Mouse (Mus musculus) hindbrain, embryonic 13.5 days (tissue): ENCODE data around the gene Lef1. TPM values are rescaled to one million over a fixed set of nuclear protein-coding genes. Genes with fewer than 3 reads are reported as not detected.

Experiments
- ATAC-seq: fragments of 200-750 bp; cut with Nextera tagmentation; 2 replicates; pipeline ENCODE4 v1.8.0; 2017; ENCODE audit warnings: moderate TSS enrichment; ENCODE audit not compliant: low FRiP score
- H3K27ac ChIP-seq: fragments of 300-500 bp; sonication (generic); 2 replicates; pipeline ENCODE4 v1.5.1; 2015; ENCODE audit warnings: inconsistent platforms, mild to moderate bottlenecking, moderate library complexity
- H3K27me3 ChIP-seq: fragments of 300-500 bp; sonication (generic); 2 replicates; pipeline ENCODE4 v1.6.1; 2015; ENCODE audit warnings: mild to moderate bottlenecking, inconsistent platforms
- H3K36me3 ChIP-seq: fragments of 300-500 bp; sonication (generic); 2 replicates; pipeline ENCODE4 v1.6.1; 2015; ENCODE audit warnings: mild to moderate bottlenecking, inconsistent platforms
- H3K4me1 ChIP-seq: fragments of 300-500 bp; sonication (generic); replicated peaks from 2 replicates; pipeline ENCODE4 v1.6.1; 2015; ENCODE audit warnings: inconsistent platforms
- H3K4me2 ChIP-seq: fragments of 300-500 bp; sonication (generic); 2 replicates; pipeline ENCODE4 v1.6.1; 2015; ENCODE audit warnings: inconsistent platforms, mild to moderate bottlenecking, moderate library complexity
- H3K4me3 ChIP-seq: fragments of 300-500 bp; sonication (generic); 2 replicates; pipeline ENCODE4 v1.5.1; 2015; ENCODE audit warnings: mild to moderate bottlenecking, inconsistent platforms
- H3K9ac ChIP-seq: fragments of 300-500 bp; sonication (generic); 2 replicates; pipeline ENCODE4 v1.6.1; 2015; ENCODE audit warnings: mild to moderate bottlenecking, inconsistent platforms
- H3K9me3 ChIP-seq: fragments of 300-500 bp; sonication (generic); 2 replicates; pipeline ENCODE4 v1.6.1; 2016; ENCODE audit warnings: inconsistent platforms
- WGBS: fragments of 180-500 bp; shearing (Covaris S2); methylation state at CpG from one replicate; pipeline ENCODE4 v1.1.7; 2015; 5-methylcytosine and 5-hydroxymethylcytosine counted together
- polyA plus RNA-seq: library from polyadenylated mRNA; unstranded; fragments of >200 nt; fragmentation: Nextera tagmentation; extraction: Ambion mirVana; gene quantifications from 2 replicates; pipeline ENCODE4 v1.2.1, GENCODE M21; 2015

Lef1 gene
- polyA plus RNA-seq, 1 experiment from 2014 or later: 13.5 TPM

DNA sequence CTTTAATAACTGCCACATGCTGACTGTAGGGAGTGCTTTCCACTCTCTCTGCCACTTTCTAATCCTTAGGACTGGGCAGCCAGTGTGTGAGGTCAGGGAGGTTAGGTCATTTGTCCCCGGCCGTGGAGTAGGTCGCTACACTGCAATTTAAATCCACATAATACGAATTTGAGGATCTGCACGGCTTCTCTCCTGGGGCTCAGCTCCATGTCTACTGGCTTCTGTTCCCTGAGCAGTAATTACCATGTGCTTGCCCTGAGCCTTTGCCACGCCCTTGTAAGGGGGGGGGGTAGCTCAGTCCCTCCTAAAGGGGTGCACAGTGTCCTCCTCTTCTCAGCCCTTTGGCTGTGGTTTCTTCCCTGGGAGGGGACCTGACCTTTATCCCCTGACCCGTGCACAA is 92.0 kb downstream of the Lef1 start:
- 36% methylated on average over 7 of the region's 7 CpGs for WGBS
- H3K9me3 ChIP-seq: no peaks in the 10 kb centered on the region
- H3K9ac ChIP-seq: no peak overlapping the region
- H3K27ac ChIP-seq: no peak overlapping the region
- no peak overlapping the region for H3K4me3 ChIP-seq
- H3K36me3 ChIP-seq: no peaks in the 10 kb centered on the region
- ATAC-seq: no peak
- H3K27me3 ChIP-seq: no peaks in the 10 kb centered on the region
- no peak overlapping the region for H3K4me2 ChIP-seq
- no peaks in the 10 kb centered on the region for H3K4me1 ChIP-seq

- WGBS: 78% methylated on average over 5 of the region's 5 CpGs
- no peak overlapping the region for H3K4me2 ChIP-seq
- no peak overlapping the region for H3K27ac ChIP-seq
- H3K36me3 ChIP-seq: no peaks in the 10 kb centered on the region
- no peaks in the 10 kb centered on the region for H3K4me1 ChIP-seq
- H3K9me3 ChIP-seq: no peaks in the 10 kb centered on the region
- H3K27me3 ChIP-seq: no peaks in the 10 kb centered on the region
- ATAC-seq: no peak
- no peak overlapping the region for H3K9ac ChIP-seq
- no peak overlapping the region for H3K4me3 ChIP-seq
These were observed 97.6 kb downstream of the Lef1 start for GRCm38 (mm10) chr3:131207846-131208245.

- Histone ChIP-seq H3K9me3 (no peaks in the 10 kb centered on the region), H3K27ac (no peak overlapping the region), H3K4me1 (no peaks in the 10 kb centered on the region), H3K4me2 (no peak overlapping the region), H3K36me3 (no peaks in the 10 kb centered on the region), H3K27me3 (no peaks in the 10 kb centered on the region), H3K9ac (no peak overlapping the region), H3K4me3 (no peak overlapping the region)
- no peak for ATAC-seq
- WGBS: 57% methylated on average over 13 of the region's 13 CpGs
These were observed 98.1 kb downstream of the Lef1 start for GRCm38 (mm10) chr3:131208265-131208891.

DNA sequence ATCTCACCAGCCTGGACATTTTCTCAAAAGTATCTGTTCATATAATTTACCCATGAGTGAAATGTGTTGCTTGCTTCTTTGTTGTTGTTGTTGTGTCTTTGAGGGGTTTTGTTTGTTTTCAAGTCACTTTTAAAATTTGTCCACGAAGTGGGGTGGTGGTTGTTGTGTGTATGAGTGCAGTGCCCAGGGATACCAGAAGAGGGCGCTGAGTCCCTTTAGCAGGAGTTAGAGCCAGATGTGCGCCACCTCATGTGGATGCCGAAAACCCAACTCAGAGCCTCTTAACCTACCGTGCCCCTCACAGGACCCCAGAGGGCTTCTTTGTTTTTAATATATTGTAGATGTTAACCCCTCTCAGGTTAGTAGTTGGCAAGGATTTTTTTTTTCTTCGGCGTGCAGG is 101.9 kb downstream of the Lef1 start:
- WGBS: 89% methylated on average over 7 of the region's 7 CpGs
- no peak for ATAC-seq

GRCm38 (mm10) chr3:131214060-131214658 is 103.9 kb downstream of the Lef1 start:
- H3K9ac ChIP-seq: no peak overlapping the region

More for the DNA sequence above, 101.9 kb downstream of the Lef1 start:
- Histone ChIP-seq H3K4me1 (no peaks in the 10 kb centered on the region), H3K4me2 (no peak overlapping the region), H3K36me3 (no peaks in the 10 kb centered on the region), H3K27ac (no peak overlapping the region), H3K27me3 (no peaks in the 10 kb centered on the region), H3K4me3 (no peak overlapping the region), H3K9me3 (no peaks in the 10 kb centered on the region), H3K9ac (no peak overlapping the region)

DNA sequence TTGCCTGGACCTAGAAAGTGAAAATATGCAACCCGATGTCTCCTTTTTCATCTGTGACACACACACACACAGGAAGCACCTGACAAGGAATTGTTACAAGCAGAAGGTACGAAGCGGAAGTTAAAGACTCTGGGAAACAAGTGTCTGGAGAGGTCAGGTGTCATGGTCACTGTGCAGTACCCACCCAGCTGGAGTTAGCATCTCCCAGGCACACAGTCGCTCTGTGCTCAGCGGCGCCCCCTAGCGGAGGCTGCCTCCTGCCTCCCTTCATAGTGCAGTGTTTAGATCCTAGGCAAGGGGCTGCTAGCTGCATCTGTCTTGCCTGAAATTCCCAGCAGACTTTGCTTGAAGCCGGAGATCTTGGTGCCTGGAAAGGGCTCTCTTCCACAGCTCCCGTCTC is 104.6 kb downstream of the Lef1 start:
- Histone ChIP-seq H3K27ac (no peak overlapping the region), H3K36me3 (no peaks in the 10 kb centered on the region), H3K27me3 (no peaks in the 10 kb centered on the region), H3K4me2 (no peak overlapping the region), H3K9ac (no peak overlapping the region), H3K9me3 (no peaks in the 10 kb centered on the region), H3K4me1 (no peaks in the 10 kb centered on the region), H3K4me3 (no peak overlapping the region)
- ATAC-seq: no peak
- 70% methylated on average over 9 of the region's 9 CpGs for WGBS

More at GRCm38 (mm10) chr3:131214060-131214658, 103.9 kb downstream of the Lef1 start:
- no peaks in the 10 kb centered on the region for H3K9me3 ChIP-seq
- no peaks in the 10 kb centered on the region for H3K4me1 ChIP-seq
- H3K4me3 ChIP-seq: no peak overlapping the region
- no peak for ATAC-seq
- no peaks in the 10 kb centered on the region for H3K36me3 ChIP-seq
- H3K27me3 ChIP-seq: no peaks in the 10 kb centered on the region
- WGBS: 92% methylated on average over 9 of the region's 9 CpGs
- no peak overlapping the region for H3K4me2 ChIP-seq
- H3K27ac ChIP-seq: no peak overlapping the region

DNA sequence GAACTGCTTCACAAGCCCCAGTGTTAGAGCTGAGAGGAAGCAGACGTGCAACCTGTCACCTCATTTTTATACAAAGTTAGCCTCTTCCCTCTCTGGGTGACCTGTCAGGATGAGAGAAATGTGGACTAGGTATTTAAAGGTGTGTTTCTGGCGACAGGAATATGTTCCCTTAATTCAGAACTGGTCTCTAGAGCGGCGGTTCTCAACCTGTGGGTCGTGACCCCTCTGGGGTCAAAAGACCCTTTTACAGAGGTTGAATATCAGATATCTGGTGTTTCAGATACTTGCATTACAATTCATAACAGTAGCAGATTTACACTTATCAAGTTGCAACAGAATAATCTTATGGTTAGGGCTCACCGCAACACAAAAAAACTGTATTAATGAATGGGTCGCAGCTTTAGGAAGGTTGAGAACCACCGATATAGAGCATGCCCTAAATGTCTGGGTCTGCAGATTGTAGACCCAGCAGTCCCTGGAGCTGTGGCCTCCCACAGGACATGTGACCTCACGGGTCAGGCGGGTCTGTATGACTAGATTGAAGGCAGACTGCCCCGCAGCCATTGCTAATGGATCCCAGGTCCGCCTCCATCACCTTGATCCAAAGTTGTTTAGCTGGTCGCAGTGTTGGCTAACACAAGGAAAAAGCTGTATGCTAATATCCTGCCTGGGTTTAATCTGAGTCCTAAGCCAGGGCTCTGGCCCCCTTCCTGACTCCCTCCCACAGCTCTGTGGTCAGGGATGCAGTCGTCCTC is 108.5 kb downstream of the Lef1 start:
- H3K4me3 ChIP-seq: no peak overlapping the region
- ATAC-seq: no peak
- H3K36me3 ChIP-seq: no peaks in the 10 kb centered on the region
- H3K4me1 ChIP-seq: no peaks in the 10 kb centered on the region
- no peak overlapping the region for H3K27ac ChIP-seq
- H3K27me3 ChIP-seq: no peaks in the 10 kb centered on the region
- 86% methylated on average over 14 of the region's 14 CpGs for whole genome bisulfite sequencing
- no peak overlapping the region for H3K4me2 ChIP-seq
- no peaks in the 10 kb centered on the region for H3K9me3 ChIP-seq
- H3K9ac ChIP-seq: no peak overlapping the region

GRCm38 (mm10) chr3:131228083-131228482 is 117.8 kb downstream of the Lef1 start:
- Histone ChIP-seq H3K4me3 (no peak overlapping the region), H3K9me3 (no peaks in the 10 kb centered on the region), H3K4me2 (no peak overlapping the region), H3K27me3 (no peaks in the 10 kb centered on the region), H3K36me3 (no peaks in the 10 kb centered on the region), H3K4me1 (no peaks in the 10 kb centered on the region), H3K9ac (no peak overlapping the region), H3K27ac (no peak overlapping the region)
- ATAC-seq: no peak
- WGBS: 73% methylated on average over 6 of the region's 6 CpGs

DNA sequence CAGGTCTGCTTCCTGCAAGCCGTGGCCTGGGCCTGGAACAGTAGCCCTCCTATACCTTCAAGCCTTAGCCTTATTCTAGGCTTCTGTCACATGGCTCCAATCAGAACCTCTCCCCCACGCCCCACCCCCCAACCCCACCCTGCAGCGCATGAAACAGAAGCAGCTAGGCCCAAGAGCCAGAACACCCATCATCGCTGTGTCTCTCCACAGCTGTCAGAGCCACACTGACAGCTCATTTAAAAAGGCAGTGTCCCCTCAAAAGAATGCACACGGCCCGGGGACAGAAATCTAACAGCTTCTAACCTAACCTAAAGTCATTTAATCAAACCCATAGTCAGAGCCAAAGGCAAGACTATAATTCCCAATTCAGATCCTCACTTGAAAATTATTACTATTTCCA is 126.8 kb downstream of the Lef1 start:
- Histone ChIP-seq H3K4me1 (no peaks in the 10 kb centered on the region; the same call in 1 of the 2 replicates), H3K36me3 (no peaks in the 10 kb centered on the region), H3K9me3 (no peaks in the 10 kb centered on the region), H3K27ac (no peak overlapping the region), H3K9ac (no peak overlapping the region), H3K4me3 (no peak overlapping the region), H3K27me3 (no peaks in the 10 kb centered on the region), H3K4me2 (no peak overlapping the region)
- ATAC-seq: no peak
- WGBS: 80% methylated on average over 6 of the region's 6 CpGs

- Histone ChIP-seq H3K4me1 (no peaks in the 10 kb centered on the region; the same call in 1 of the 2 replicates), H3K27ac (no peak overlapping the region), H3K9ac (peak overlapping the region; percentile 53; the same call in 1 of the 2 replicates), H3K4me2 (0 out of 2 replicates have a peak overlapping the region, but pooled peaks have one; percentile 13), H3K36me3 (no peaks in the 10 kb centered on the region), H3K9me3 (no peaks in the 10 kb centered on the region), H3K4me3 (no peak overlapping the region), H3K27me3 (no peaks in the 10 kb centered on the region)
- peak; percentile 82 for ATAC-seq
- WGBS: 64% methylated on average over 19 of the region's 19 CpGs
These were observed 127.7 kb downstream of the Lef1 start for GRCm38 (mm10) chr3:131237785-131238633.

- Histone ChIP-seq H3K4me3 (no peak overlapping the region), H3K9ac (no peak overlapping the region), H3K27me3 (no peaks in the 10 kb centered on the region), H3K9me3 (no peaks in the 10 kb centered on the region), H3K27ac (no peak overlapping the region), H3K4me1 (no peaks in the 10 kb centered on the region), H3K36me3 (no peaks in the 10 kb centered on the region), H3K4me2 (no peak overlapping the region)
- peak; percentile 63 for ATAC-seq
- WGBS: 61% methylated on average over 11 of the region's 11 CpGs
These were observed 135.7 kb downstream of the Lef1 start for GRCm38 (mm10) chr3:131245766-131246578.
